In the genomic region with DNA sequence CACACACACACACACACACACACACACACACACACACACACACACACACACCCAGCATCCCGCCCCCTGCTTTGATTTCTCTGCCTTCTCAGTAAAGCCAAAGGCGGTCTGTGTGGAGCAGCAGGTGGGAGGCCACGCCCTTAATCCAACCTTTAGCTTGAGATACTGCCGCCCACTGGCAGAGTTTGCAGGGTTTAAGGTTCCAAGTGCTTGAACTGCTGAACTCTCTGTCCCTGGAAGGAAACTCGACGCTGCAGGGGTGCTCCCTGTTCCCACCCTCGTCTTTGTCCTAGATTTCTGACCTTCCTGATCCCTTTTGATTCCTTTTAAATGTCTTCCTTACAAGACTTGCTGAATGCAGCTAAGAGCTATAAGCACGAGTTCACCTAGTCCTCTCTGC, we compare ENCODE assay signal across 8 mouse cellular contexts. TPM values are rescaled to one million over a fixed set of nuclear protein-coding genes. Genes with fewer than 3 reads are reported as not detected.
DNase-seq lines count a peak whose midpoint lies in the region; ATAC-seq and TF ChIP-seq lines count a peak whose summit lies in the region.

No protein-coding gene starts in this region.

- H3K9me3 ChIP-seq in forebrain, embryonic 14.5 days (replicated peaks; ENCODE audit: control insufficient read depth, low read length), result no peaks in the 10 kb centered on the region
- H3K9me3 ChIP-seq in forebrain, embryonic 15.5 days, result no peaks in the 10 kb centered on the region
- no peaks in the 10 kb centered on the region for H3K9me3 ChIP-seq in CH12.LX (replicated peaks; ENCODE audit: low read length)

- 9% methylated on average over 8 of the region's 8 CpGs for WGBS in forebrain, embryonic 14.5 days
- WGBS in forebrain, embryonic 15.5 days, result 16% methylated on average over 8 of the region's 8 CpGs

- no peak overlapping the region for H3K9ac ChIP-seq in forebrain, embryonic 14.5 days (ENCODE audit: low read length)
- H3K9ac ChIP-seq in forebrain, embryonic 15.5 days (replicated peaks), result no peak overlapping the region
- H3K9ac ChIP-seq in CH12.LX (ENCODE audit: insufficient read depth, low read depth), result no peak overlapping the region

- in situ Hi-C loops in CH12.LX (cut with MboI; ENCODE audit: low pct_ligation_motif_present, low pct_unique_long_range_greater_than_20kb, low sequenced_read_pairs), result no loop called here

- H3K79me2 ChIP-seq in CH12.LX (replicated peaks; ENCODE audit: control insufficient read depth, extremely low read depth, insufficient read depth, poor library complexity, severe bottlenecking), result no peaks in the 10 kb centered on the region

- TF ChIP-seq CTCF in CH12.LX (conservative IDR thresholded peaks at IDR 0.05 in 1 of 2, IDR thresholded peaks at IDR 0.05 in 1 of 2; ENCODE audit: low read depth in 2 of 2, low read length in 2 of 2), result peak in 1 of 2 experiments; percentile 64; a peak in 2 of 4 replicates

- no peaks in the 10 kb centered on the region for H3K36me3 ChIP-seq in forebrain, embryonic 14.5 days (ENCODE audit: control insufficient read depth, insufficient read depth, low read length)
- no peaks in the 10 kb centered on the region for H3K36me3 ChIP-seq in forebrain, embryonic 15.5 days
- no peaks in the 10 kb centered on the region for H3K36me3 ChIP-seq in CH12.LX (replicated peaks in 1 of 2; ENCODE audit: control insufficient read depth in 1 of 2, insufficient read depth in 1 of 2, low read length in 1 of 2)

- TF ChIP-seq POLR2A in CH12.LX (IDR thresholded peaks at IDR 0.05; ENCODE audit: low read depth, low read length), result no peak

- peak; percentile 23 for DNase-seq in forebrain, embryonic 14.5 days (ENCODE audit: low spot score)
- peak; percentile 33 for DNase-seq in CH12.LX (ENCODE audit: extremely low read depth)
- peak; percentile 12 for DNase-seq in gonadal fat pad, adult 2 months (ENCODE audit: low read depth)
- peak; percentile 79 for DNase-seq in lung, postnatal 36 days
- no peak for DNase-seq in right cerebral cortex, postnatal 36 days (ENCODE audit: low spot score in 2 of 2)
- DNase-seq in cerebellum, adult 9-10 months, result no peak
- DNase-seq in adrenal gland, postnatal 10 days, result no peak

- dilution Hi-C loops in CH12.LX (cut with MboI; ENCODE audit: extremely low pct_ligation_motif_present, extremely low pct_unique_long_range_greater_than_20kb, low sequenced_read_pairs), result no loop called here

- no peaks in the 10 kb centered on the region for H3K27me3 ChIP-seq in forebrain, embryonic 14.5 days (replicated peaks; ENCODE audit: control insufficient read depth, insufficient read depth, low read length)
- no peaks in the 10 kb centered on the region for H3K27me3 ChIP-seq in forebrain, embryonic 15.5 days
- no peaks in the 10 kb centered on the region for H3K27me3 ChIP-seq in CH12.LX (replicated peaks)

- H3K4me1 ChIP-seq in forebrain, embryonic 14.5 days (ENCODE audit: control insufficient read depth, insufficient read depth, low read length), result no peaks in the 10 kb centered on the region
- H3K4me1 ChIP-seq in forebrain, embryonic 15.5 days, result 0 out of 2 replicates have a peak, but pooled peaks cover under 1% of the 10 kb centered on the region
- peaks cover 0 to 21% of the 10 kb centered on the region in 2 experiments; a peak in 2 of 4 replicates for H3K4me1 ChIP-seq in CH12.LX (ENCODE audit: control insufficient read depth in 1 of 2, insufficient read depth in 2 of 2)

- no peak for ATAC-seq in forebrain, embryonic 14.5 days
- ATAC-seq in forebrain, embryonic 15.5 days (replicated peaks), result no peak

- no peak overlapping the region for H3K4me2 ChIP-seq in forebrain, embryonic 14.5 days (ENCODE audit: low read length)
- H3K4me2 ChIP-seq in forebrain, embryonic 15.5 days (replicated peaks), result no peak overlapping the region
- H3K4me2 ChIP-seq in CH12.LX (ENCODE audit: insufficient read depth, low read depth, poor library complexity, severe bottlenecking), result no peak overlapping the region

- peak; percentile 43 for TF ChIP-seq RAD21 in CH12.LX (IDR thresholded peaks at IDR 0.05; ENCODE audit: low read depth, low read length)

- no peak overlapping the region for H3K4me3 ChIP-seq in forebrain, embryonic 14.5 days (ENCODE audit: low read depth, low read length)
- no peak overlapping the region for H3K4me3 ChIP-seq in forebrain, embryonic 15.5 days
- no peak overlapping the region for H3K4me3 ChIP-seq in CH12.LX (replicated peaks in 1 of 3; ENCODE audit: low read depth in 2 of 3, low read length in 2 of 3, poor library complexity in 1 of 3)

- no peak for TF ChIP-seq EP300 in CH12.LX (IDR thresholded peaks at IDR 0.05; ENCODE audit: low read length)

- no peak overlapping the region for H3K27ac ChIP-seq in forebrain, embryonic 14.5 days (ENCODE audit: low read depth, low read length)
- no peak overlapping the region for H3K27ac ChIP-seq in forebrain, embryonic 15.5 days (replicated peaks)
- no peak overlapping the region for H3K27ac ChIP-seq in CH12.LX (ENCODE audit: insufficient read depth, low read depth)

TF ChIP-seq in CH12.LX, 34 proteins besides CTCF, POLR2A, EP300 and RAD21:
- TF ChIP-seq MYC (IDR thresholded peaks at IDR 0.05; ENCODE audit: low read depth, low read length) (no peak), KAT2A (IDR thresholded peaks at IDR 0.05; ENCODE audit: insufficient replicate concordance, low read length) (no peak), ZC3H11A (IDR thresholded peaks at IDR 0.05; ENCODE audit: low read depth, low read length) (no peak), UBTF (IDR thresholded peaks at IDR 0.05; ENCODE audit: low read depth, low read length) (no peak), SMC3 (IDR thresholded peaks at IDR 0.05; ENCODE audit: low read depth, low read length) (peak; percentile 53), CHD1 (IDR thresholded peaks at IDR 0.05; ENCODE audit: low read depth, low read length) (no peak), PAX5 (IDR thresholded peaks at IDR 0.05; ENCODE audit: low read length) (no peak)
TF ChIP-seq in CH12.LX: peak in this region for 1.

RNA-seq across cellular contexts. Expression of a gene that starts 44.9 kb away (rescaled TPM):
- polyA plus RNA-seq in forebrain, embryonic 14.5 days (2014; fragmentation: Nextera tagmentation; extraction: Ambion mirVana), result 23.6 and 23.7 TPM in 2 replicates
- 31.6 and 32.0 TPM in 2 replicates for polyA plus RNA-seq in forebrain, embryonic 15.5 days (2015; fragmentation: Nextera tagmentation; extraction: Ambion mirVana)
- total RNA-seq in CH12.LX (2012; rRNA removed) (35.2 and 35.5 TPM in 2 replicates), CH12.LX (2014; rRNA removed) (11.2 and 13.7 TPM in 2 replicates)
- 87.6 and 92.5 TPM in 2 replicates for polyA plus RNA-seq in CH12.LX (2012; ENCODE audit: insufficient read length, low read depth)
- 30.9 and 35.9 TPM in 2 replicates for polyA plus RNA-seq in gonadal fat pad, adult 2 months (2012; rRNA removed)
- total RNA-seq in adrenal gland, postnatal 10 days (2021), result 10 to 100 TPM; 64.6 to 81.5 TPM

RNA-seq across cellular contexts. Expression of a gene that starts 45.6 kb away (rescaled TPM):
- polyA plus RNA-seq in forebrain, embryonic 14.5 days (2014; fragmentation: Nextera tagmentation; extraction: Ambion mirVana), result 1.0 and 1.4 TPM in 2 replicates
- 1.6 TPM in 2 replicates for polyA plus RNA-seq in forebrain, embryonic 15.5 days (2015; fragmentation: Nextera tagmentation; extraction: Ambion mirVana)
- not detected in 2 replicates for total RNA-seq in CH12.LX (2012; rRNA removed)
- not detected in 2 replicates for total RNA-seq in CH12.LX (2014; rRNA removed)
- not detected in 2 replicates for polyA plus RNA-seq in CH12.LX (2012; ENCODE audit: insufficient read length, low read depth)
- 4.0 and 7.3 TPM in 2 replicates for polyA plus RNA-seq in gonadal fat pad, adult 2 months (2012; rRNA removed)
- 1 to 10 TPM; 2.3 to 2.9 TPM for total RNA-seq in adrenal gland, postnatal 10 days (2021)

Comparison
In these comparisons a context has a peak if more than half of its experiments do, and no peak if none do; other contexts are left out.
1. DNase-seq: peak in forebrain, embryonic 14.5 days (single experiment), CH12.LX (single experiment), gonadal fat pad, adult 2 months (single experiment) and lung, postnatal 36 days (single experiment); none in right cerebral cortex, postnatal 36 days (0 of 2), cerebellum, adult 9-10 months (single experiment) and adrenal gland, postnatal 10 days (single experiment).